Mouse (Mus musculus) CH12.LX (cell line): ENCODE measurements around the gene Macrod2.

Experiments used
- CTCF ChIP-seq, 2 experiments: IDR thresholded peaks in 1 of 2; conservative IDR thresholded peaks in 1 of 2; 2 replicates each; pipeline ENCODE4 v1.5.1; 2011 to 2012; ENCODE audit warnings: low read depth in 2 of 2, low read length in 2 of 2, improper control_type of control experiment in 1 of 2, inconsistent platforms in 1 of 2, mild to moderate bottlenecking in 1 of 2, moderate library complexity in 1 of 2
- MAZ ChIP-seq: IDR thresholded peaks from 2 replicates; pipeline ENCODE4 v1.6.1; 2012; ENCODE audit warnings: low read depth, mild to moderate bottlenecking, inconsistent platforms, low read length, improper control_type of control experiment, moderate library complexity
- NELFE ChIP-seq: IDR thresholded peaks from 2 replicates; pipeline ENCODE4 v1.6.1; 2011; ENCODE audit warnings: low read depth, low read length, improper control_type of control experiment
- POLR2A ChIP-seq: IDR thresholded peaks from 2 replicates; pipeline ENCODE4 v1.6.1; 2011; ENCODE audit warnings: low read depth, mild to moderate bottlenecking, improper control_type of control experiment, low read length
- RCOR1 ChIP-seq: conservative IDR thresholded peaks from 2 replicates; pipeline ENCODE4 v1.6.1; 2012; ENCODE audit warnings: low read depth, mild to moderate bottlenecking, inconsistent platforms, low read length, improper control_type of control experiment
- USF1 ChIP-seq: IDR thresholded peaks from 2 replicates; pipeline ENCODE4 v1.6.1; 2014; ENCODE audit warnings: low read depth, mild to moderate bottlenecking, inconsistent platforms, low read length, improper control_type of control experiment
- ZKSCAN1 ChIP-seq: IDR thresholded peaks from 2 replicates; pipeline ENCODE4 v1.6.1; 2012; ENCODE audit warnings: low read depth, inconsistent platforms, low read length, improper control_type of control experiment, borderline replicate concordance

DNA sequence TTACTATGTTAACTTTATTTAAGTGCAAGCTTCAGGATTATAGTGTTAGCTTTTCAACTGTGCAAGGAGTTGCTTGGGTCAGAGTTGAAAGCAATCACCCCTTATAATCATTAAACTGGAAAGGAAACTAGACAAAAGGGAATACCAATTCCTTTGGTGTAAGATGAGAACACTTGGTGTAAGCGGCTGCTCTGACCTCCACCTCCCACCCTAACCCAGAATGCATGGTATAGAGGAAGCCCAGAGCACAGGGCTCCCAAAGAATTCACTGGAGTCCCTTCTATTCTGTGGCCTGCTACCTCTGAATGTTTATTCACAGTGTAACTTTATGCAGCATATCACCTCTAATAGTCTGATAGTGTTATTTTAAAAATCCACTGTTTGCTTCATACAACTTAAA lies 517.1 kb downstream of the Macrod2 start:
- no peak for TF ChIP-seq POLR2A
- TF ChIP-seq RCOR1 = no peak
- no peak for TF ChIP-seq USF1
- TF ChIP-seq ZKSCAN1 = no peak
- no peak for TF ChIP-seq NELFE
- no peak for TF ChIP-seq CTCF (conservative IDR thresholded peaks at IDR 0.05 in 1 of 2, IDR thresholded peaks at IDR 0.05 in 1 of 2; ENCODE audit: low read depth in 2 of 2, low read length in 2 of 2)
- no peak for TF ChIP-seq MAZ
